Mouse (Mus musculus) forebrain, embryonic 10.5 days (tissue): ENCODE results near the gene Ccdc80. TPM values are rescaled to one million over a fixed set of nuclear protein-coding genes. Genes with fewer than 3 reads are reported as not detected.
A peak's percentile ranks its signal among the peaks of the same experiment; 100 is the strongest.

Source experiments
- DNase-seq: peaks from one replicate; pipeline ENCODE4 v3.0.0-alpha.2; 2017; ENCODE audit warnings: low spot score; ENCODE audit errors: extremely low spot score
- H3K27ac ChIP-seq: fragments of 300-500 bp; sonication (generic); 2 replicates; pipeline ENCODE4 v1.5.1; 2016; ENCODE audit warnings: mild to moderate bottlenecking
- H3K27me3 ChIP-seq: fragments of 300-500 bp; sonication (generic); 2 replicates; pipeline ENCODE4 v1.6.1; 2016; ENCODE audit warnings: mild to moderate bottlenecking; ENCODE audit not compliant: poor library complexity, severe bottlenecking
- H3K36me3 ChIP-seq: fragments of 300-500 bp; sonication (generic); replicated peaks from 2 replicates; pipeline ENCODE4 v1.6.1; 2016; ENCODE audit warnings: mild to moderate bottlenecking, moderate library complexity
- H3K4me1 ChIP-seq: fragments of 300-500 bp; sonication (generic); 2 replicates; pipeline ENCODE4 v1.6.1; 2016
- H3K4me3 ChIP-seq: fragments of 300-500 bp; sonication (generic); 2 replicates; pipeline ENCODE4 v1.5.1; 2016; ENCODE audit warnings: mild to moderate bottlenecking, moderate library complexity
- H3K9me3 ChIP-seq: fragments of 300-500 bp; sonication (generic); 2 replicates; pipeline ENCODE4 v1.6.1; 2016; ENCODE audit warnings: mild to moderate bottlenecking, moderate library complexity
- WGBS: fragments of 180-500 bp; shearing (Covaris S2); methylation state at CpG from one replicate; pipeline ENCODE4 v1.1.7; 2016; 5-methylcytosine and 5-hydroxymethylcytosine counted together
- polyA plus RNA-seq: library from polyadenylated mRNA; unstranded; fragments of >200 nt; fragmentation: Nextera tagmentation; extraction: Ambion mirVana; gene quantifications from 2 replicates; pipeline ENCODE4 v1.2.1, GENCODE M21; 2016

Ccdc80 gene
- polyA plus RNA-seq, 1 experiment from 2014 or later, result 14.0 TPM

DNA sequence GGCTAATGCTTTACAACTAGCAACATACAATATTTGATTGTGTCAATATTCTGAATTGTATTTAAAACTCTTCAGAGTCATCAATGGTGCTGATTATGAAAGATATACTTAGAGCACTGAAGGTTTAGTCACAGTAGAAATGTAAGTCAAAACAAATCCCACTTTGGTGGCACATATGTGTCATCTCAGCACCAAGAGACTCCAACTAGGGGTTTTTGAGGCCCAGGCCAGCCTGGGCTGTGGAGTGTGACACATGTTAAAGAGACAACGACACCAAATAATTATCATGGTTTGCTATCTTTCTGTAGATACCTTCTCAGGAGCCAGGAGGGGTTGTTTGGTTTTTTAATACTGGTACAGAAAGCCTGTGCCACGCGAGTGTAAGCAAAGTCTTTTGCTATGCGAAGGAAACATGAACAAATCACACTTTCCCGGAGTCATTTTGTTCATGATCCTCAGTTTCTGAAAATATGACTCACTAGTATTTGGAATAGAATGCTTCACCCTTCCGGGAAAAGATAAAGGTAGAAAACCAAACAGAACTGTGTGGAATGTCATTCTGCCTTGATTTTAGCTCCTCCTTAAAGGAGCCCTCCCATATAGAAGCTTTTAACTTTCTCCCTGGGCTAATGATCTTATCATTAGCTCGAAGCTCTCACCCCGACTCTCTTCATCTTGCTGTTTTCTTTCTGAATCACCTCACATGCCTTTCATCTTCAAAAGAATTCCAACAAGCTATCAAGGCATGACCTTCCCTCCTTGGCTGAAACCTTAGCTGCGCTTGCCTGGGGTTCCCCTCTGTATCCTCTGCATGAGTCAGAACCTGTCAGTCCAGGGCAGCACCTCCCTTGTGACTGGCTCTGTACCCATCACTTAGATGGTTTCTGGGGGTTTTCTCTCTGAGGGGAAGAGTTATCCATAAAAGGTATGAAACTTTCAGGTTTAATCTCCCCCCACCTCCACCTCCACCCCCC, 31.3 kb downstream of the Ccdc80 start:
- Histone ChIP-seq H3K4me1 (no peaks in the 10 kb centered on the region), H3K36me3 (no peaks in the 10 kb centered on the region), H3K4me3 (no peak overlapping the region), H3K27ac (no peak overlapping the region), H3K27me3 (no peaks in the 10 kb centered on the region), H3K9me3 (no peaks in the 10 kb centered on the region)
- no peak for DNase-seq
- 76% methylated on average over 9 of the region's 9 CpGs for WGBS

DNA sequence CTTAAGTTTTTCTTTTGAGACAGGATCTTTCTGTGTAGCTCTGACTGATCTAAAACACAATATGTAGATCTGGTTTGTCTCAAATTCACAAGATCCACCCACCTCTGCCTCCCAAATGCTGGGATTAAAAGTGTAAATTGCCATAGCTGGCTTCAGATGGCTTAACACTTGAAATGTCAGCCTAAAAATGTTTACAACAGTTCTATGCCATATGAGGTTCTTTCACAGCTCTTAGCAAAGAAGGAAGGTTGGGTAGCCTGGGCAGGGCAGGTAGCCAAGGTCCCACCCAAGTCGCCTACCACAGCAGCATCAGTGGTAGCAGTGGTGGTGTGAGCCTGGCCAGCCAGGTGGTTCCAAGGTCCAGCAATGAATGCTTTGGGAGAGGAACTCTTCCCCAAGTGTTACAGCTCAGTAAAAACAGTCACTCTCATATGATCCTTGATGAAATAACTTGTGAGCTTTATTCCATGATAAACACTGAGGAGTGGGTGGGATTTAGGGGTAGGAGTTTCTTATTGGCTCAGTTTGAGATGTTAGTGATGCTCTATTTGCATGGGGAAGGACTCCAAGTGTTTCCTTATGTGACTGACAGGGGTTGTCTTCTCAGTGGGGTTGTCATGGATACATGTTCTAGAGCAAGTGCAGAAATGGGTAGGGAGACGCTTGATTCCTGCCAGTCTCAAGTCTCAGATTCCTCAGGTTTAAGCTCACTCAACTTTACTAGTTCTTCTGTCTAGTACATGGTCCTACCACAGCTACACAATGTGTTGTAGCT, 34.9 kb downstream of the Ccdc80 start:
- no peaks in the 10 kb centered on the region for H3K4me1 ChIP-seq
- no peak overlapping the region for H3K4me3 ChIP-seq
- no peak for DNase-seq
- 82% methylated on average over 2 of the region's 2 CpGs for WGBS
- H3K27me3 ChIP-seq, result no peaks in the 10 kb centered on the region
- H3K9me3 ChIP-seq, result no peaks in the 10 kb centered on the region
- no peaks in the 10 kb centered on the region for H3K36me3 ChIP-seq
- no peak overlapping the region for H3K27ac ChIP-seq

DNA sequence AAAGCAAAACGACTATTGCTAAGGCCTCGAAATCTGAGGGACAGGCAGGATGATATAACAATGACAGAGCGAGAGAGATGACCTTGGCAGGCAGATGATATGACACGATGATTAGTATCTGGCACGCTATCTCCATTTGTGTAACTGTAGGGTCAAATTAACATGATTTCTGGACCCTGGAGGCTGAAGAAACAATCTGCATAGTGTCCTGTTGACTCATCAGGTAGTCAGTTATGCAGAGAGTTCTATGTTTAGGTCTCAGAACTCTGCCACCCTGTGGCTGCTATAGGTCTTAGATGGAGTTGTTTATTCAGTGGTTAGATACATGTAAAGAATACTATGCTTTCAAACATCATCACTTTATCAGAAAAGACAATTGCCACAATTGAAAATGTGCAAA, 48.5 kb downstream of the Ccdc80 start:
- H3K9me3 ChIP-seq, result peaks cover 6% of the 10 kb centered on the region; the same call in 1 of the 2 replicates
- WGBS, result 95% methylated on average over 5 of the region's 5 CpGs
- H3K36me3 ChIP-seq, result peaks cover 79% of the 10 kb centered on the region
- DNase-seq, result no peak
- H3K4me1 ChIP-seq, result no peaks in the 10 kb centered on the region
- H3K27ac ChIP-seq, result no peak overlapping the region
- H3K27me3 ChIP-seq, result no peaks in the 10 kb centered on the region
- H3K4me3 ChIP-seq, result no peak overlapping the region

DNA sequence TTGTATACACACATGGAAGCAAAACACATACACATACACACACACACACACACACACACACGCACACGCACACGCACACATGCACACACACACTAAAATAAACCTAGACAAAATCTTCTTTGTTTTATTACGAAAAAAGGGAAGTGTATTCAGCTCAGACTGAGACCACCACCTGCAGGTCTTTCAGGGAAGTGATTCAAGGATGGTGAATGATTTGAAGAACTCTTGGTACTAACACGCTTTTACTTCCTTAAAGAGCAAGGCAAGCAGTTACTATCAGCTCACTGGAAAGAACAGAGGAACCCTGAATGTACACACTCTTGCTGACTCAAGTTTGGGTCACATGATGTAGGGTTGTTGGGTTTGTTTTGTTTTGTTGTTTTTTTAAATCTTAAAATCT, 49.4 kb downstream of the Ccdc80 start:
- H3K9me3 ChIP-seq, result peaks cover 6% of the 10 kb centered on the region; the same call in 1 of the 2 replicates
- H3K27me3 ChIP-seq, result no peaks in the 10 kb centered on the region
- no peak overlapping the region for H3K27ac ChIP-seq
- H3K4me1 ChIP-seq, result no peaks in the 10 kb centered on the region
- peaks cover 84% of the 10 kb centered on the region for H3K36me3 ChIP-seq
- DNase-seq, result no peak
- no peak overlapping the region for H3K4me3 ChIP-seq
- WGBS, result 94% methylated on average over 5 of the region's 5 CpGs

DNA sequence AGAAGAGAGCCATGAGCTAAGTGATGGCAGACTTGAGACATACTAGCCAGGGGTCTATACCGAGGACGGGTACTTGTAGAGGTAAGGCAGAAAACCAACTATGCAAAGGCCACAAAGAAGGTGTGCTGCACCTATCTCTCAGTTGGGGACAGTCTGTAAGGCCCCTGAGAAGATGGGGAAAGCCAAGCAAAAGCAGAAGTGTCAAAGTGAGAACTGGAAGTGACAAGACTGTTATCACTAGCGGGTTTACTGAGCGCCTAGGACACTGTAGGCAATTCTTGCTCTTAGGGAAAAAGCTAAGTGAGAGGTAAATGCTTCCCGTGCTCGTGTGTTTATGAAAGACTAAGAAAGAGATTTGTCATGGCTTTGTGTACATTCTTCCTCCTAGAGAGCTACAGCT, 51.9 kb downstream of the Ccdc80 start:
- 94% methylated on average over 6 of the region's 6 CpGs for WGBS
- no peak overlapping the region for H3K4me3 ChIP-seq
- H3K36me3 ChIP-seq, result peaks cover 90% of the 10 kb centered on the region
- no peak overlapping the region for H3K27ac ChIP-seq
- DNase-seq, result no peak
- H3K4me1 ChIP-seq, result no peaks in the 10 kb centered on the region
- H3K9me3 ChIP-seq, result peaks cover 6% of the 10 kb centered on the region; the same call in 1 of the 2 replicates
- H3K27me3 ChIP-seq, result no peaks in the 10 kb centered on the region

DNA sequence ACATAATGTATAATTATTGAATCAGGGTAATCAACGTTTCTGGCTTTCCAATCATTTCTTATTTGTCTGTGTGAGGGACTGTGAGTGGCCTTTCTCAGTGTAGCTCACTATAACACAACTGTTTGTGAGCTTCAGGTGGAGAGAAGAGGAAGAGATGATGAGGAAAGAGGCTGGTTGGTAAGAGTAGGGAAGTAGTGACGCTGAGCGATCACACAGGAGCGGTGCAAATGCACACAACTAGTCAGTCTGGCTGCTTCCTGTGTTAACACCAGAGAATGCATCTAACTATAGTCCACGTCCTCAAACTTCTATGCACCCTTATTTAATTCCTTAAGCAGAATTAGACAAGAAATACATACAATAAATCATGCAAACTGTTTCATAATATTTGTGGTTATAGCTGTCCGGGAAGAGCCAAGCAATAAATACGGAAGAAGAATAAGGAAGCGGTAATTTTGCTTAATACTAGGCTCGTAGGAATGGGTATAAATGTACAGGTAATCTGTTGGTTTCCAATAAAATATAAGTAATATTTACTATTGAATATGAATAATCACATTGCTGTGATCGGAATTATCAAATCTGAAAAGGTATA, 55.4 kb downstream of the Ccdc80 start:
- no peaks in the 10 kb centered on the region for H3K27me3 ChIP-seq
- 95% methylated on average over 10 of the region's 10 CpGs for WGBS
- no peak overlapping the region for H3K27ac ChIP-seq
- H3K4me1 ChIP-seq, result no peaks in the 10 kb centered on the region
- peaks cover 79% of the 10 kb centered on the region for H3K36me3 ChIP-seq
- H3K4me3 ChIP-seq, result no peak overlapping the region
- H3K9me3 ChIP-seq, result no peaks in the 10 kb centered on the region
- no peak for DNase-seq

DNA sequence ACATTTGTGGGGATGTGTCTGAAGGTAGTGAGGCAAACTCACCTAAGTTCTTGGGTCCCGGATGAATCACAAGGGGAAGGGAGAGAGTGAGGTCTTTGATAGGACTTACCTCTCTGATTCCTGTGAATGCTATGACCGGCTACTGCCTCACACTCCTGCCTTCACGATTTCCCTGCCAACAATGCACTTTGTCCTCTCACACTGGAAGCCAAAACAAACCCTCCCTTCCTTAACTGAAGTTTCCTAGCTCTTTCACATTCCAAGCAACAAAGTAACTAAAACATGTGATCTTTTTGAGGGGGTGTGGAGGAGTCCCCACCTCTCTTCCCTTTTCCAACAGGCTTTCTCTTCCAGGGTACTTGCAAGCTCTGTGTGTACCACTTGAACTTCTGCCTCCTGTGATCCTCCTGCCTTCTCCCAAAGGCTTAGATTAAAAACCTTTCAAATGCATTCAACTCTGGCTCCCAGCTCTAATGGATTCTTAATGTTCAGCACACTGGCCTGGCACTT, 61.6 kb downstream of the Ccdc80 start:
- Histone ChIP-seq H3K4me3 (no peak overlapping the region), H3K36me3 (peaks cover 36% of the 10 kb centered on the region), H3K27me3 (no peaks in the 10 kb centered on the region), H3K27ac (no peak overlapping the region), H3K4me1 (peaks cover 17% of the 10 kb centered on the region), H3K9me3 (no peaks in the 10 kb centered on the region)
- no peak for DNase-seq
- 83% methylated on average over 3 of the region's 3 CpGs for WGBS

DNA sequence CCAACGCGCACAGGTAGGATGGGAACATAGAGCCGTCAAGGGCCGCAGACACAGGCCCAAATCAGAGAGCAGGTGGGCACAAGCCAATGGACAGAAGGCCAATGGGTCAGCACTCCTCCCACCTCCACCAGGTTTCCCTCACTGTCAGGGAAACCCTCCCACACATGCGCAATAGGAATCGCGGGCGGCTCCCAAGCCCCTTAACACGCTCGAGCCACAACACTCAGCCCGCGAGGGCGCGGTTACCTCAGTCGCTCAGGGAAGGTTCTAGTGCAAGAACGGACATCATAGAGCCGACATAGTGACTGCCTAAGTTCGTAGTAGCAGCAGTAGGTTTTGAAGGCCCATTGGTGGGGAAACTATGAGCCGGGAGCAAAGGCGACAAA, 64.9 kb downstream of the Ccdc80 start:
- peak overlapping the region; percentile 93 for H3K27ac ChIP-seq
- DNase-seq, result peak; percentile 74
- peaks cover 30% of the 10 kb centered on the region for H3K4me1 ChIP-seq
- H3K9me3 ChIP-seq, result no peaks in the 10 kb centered on the region
- peak overlapping the region; percentile 84 for H3K4me3 ChIP-seq
- WGBS, result 1% methylated on average over 20 of the region's 20 CpGs
- no peaks in the 10 kb centered on the region for H3K27me3 ChIP-seq
- H3K36me3 ChIP-seq, result peaks cover 12% of the 10 kb centered on the region

DNA sequence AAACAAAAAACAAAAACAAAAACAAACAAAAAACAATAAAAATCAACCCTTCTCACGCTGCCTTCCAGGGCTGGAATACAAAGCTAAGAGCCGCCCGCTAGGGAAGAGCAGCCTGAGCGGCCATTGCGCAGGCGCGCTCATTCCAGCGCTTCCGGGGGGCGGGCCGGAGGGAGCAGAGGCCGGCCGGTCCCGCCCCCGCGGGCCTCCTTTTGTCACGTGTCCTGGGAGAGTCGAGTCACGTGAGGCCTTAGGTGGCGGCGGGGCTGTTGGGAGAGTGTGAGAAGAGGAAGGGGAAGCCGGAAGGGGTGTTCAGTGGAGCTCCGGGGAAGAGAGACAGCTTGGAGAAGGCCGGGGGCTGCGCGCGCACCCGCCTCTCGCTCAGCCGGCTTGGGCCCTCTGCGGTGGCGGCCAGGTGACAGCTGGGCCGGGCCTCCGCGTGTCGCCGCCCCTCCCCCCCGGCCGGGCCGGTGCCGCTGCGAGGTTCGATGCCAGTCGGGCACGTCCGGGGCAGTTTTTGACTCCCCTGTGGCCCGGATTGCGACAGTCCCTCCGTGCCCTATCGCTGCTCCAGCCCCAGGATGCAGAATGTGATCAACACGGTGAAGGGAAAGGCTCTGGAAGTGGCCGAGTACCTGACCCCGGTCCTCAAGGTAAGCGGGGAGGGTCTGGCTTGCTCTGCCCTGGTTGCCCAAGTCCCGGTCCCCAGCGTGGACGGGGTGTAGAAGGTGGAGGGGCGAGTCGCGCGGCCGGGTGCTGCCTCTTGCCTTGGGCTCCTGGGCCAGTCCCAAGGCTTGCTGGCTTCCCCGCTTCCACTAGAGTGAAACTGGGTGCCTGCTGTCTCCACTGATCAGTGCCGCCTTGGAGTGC, 65.6 kb downstream of the Ccdc80 start, which contains the start of the genes Slc35a5 and Atg3:
TSS of gene Slc35a5 (minus strand) at position 185 of the 867 bp plus-strand sequence.
TSS of gene Atg3 (plus strand) at position 264 of the 867 bp plus-strand sequence.
- H3K27ac ChIP-seq, result peak within 1 kb of the TSS; percentile 93
- peak; percentile 96 for DNase-seq
- H3K4me3 ChIP-seq, result peak within 1 kb of the TSS; percentile 84
- no peaks in the 10 kb centered on the region for H3K27me3 ChIP-seq
- H3K9me3 ChIP-seq, result no peaks in the 10 kb centered on the region
- peaks cover 36% of the 10 kb centered on the region for H3K4me1 ChIP-seq
- under 1% methylated on average over 55 of the region's 64 CpGs for WGBS
- peaks cover 12% of the 10 kb centered on the region for H3K36me3 ChIP-seq

DNA sequence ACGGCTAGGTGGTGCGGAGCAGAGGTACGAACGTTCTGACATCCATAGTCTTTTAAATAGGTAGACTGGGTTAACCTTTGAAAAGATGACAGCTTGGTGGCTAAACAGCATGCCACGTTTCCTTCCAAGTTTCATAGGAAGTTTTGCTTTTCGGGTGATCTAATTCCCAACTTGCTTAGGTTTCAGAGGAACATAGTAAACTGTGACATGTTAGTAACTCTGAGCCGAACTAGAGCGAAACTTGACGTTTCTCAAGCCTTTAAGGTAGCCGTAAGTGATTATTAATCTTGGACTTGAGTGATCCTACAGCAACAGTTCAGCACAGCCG, 66.2 kb downstream of the Ccdc80 start:
- 9% methylated on average over 11 of the region's 11 CpGs for WGBS
- H3K27ac ChIP-seq, result peak overlapping the region; percentile 93

More for the DNA sequence above, 66.2 kb downstream of the Ccdc80 start:
- DNase-seq, result no peak
- H3K36me3 ChIP-seq, result peaks cover 12% of the 10 kb centered on the region
- peaks cover 36% of the 10 kb centered on the region for H3K4me1 ChIP-seq
- H3K9me3 ChIP-seq, result no peaks in the 10 kb centered on the region
- H3K27me3 ChIP-seq, result no peaks in the 10 kb centered on the region
- peak overlapping the region; percentile 84 for H3K4me3 ChIP-seq
